Mouse (Mus musculus): ENCODE data around the gene Dvl3.

Dvl3 gene

DNA sequence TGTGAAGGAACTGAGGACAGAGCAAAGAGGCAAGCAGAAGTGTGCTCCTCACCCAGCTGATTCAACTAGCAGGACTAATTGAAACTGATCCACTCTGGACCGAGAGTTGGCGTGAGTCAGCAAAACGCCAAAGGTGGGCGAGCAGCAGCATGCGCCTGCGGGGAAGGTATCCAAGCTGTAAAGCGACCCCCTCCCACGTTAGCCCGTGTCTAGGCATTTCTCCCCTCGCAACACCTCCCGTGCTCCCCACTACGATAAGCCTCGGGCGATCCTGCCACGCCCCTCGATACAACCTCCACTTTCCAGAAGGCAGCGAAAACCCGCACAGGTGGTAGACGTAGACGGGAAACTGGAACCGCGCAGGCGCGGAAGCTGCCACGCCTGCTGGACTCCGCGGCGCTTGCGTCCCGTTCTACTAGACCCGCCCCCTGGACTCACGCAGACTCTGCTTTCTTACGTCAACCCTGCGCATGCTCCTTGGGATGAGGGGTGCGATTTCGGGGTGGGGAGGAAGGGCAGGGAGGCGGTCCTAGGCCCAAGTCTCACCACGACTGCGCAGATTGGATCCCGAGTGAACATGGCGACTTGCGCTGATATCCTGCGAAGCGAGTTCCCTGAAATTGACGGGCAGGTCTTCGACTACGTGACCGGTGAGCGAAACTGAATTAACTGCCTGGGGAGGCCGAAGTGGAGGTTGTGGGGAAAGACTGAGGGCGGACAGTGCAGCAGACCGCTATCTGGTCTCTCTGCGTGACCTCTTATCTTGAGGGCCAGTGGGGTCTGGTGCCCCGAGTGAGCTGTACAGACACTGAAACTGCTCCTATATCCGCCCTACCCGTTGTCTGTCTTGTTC, 31.5 kb downstream of the Dvl3 start, which contains the start of gene Abcf3:
Abcf3 (plus strand) TSS at position 482 of the 853 bp plus-strand sequence.
- peak; percentile 98 for DNase-seq

DNA sequence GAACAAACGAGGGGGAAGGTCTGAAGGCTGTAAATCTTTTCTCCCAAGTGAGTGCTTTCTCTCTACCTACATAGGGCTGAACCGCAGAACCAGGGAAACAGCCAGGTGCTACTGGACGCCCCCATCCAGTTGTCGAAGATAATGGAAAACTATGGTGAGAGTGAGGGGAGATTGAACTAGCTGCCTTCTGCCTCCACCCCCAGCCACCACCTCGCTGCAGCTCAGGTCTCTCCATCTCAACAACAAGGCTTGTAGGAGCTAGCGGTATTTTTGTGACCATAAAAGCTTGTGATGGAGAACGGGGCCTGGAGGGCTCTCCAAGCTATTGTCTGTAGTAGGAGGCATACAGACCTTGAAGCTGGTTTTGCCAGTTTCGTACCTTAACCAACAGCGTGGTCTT, 32.4 kb downstream of the Dvl3 start:
- DNase-seq = no peak

DNA sequence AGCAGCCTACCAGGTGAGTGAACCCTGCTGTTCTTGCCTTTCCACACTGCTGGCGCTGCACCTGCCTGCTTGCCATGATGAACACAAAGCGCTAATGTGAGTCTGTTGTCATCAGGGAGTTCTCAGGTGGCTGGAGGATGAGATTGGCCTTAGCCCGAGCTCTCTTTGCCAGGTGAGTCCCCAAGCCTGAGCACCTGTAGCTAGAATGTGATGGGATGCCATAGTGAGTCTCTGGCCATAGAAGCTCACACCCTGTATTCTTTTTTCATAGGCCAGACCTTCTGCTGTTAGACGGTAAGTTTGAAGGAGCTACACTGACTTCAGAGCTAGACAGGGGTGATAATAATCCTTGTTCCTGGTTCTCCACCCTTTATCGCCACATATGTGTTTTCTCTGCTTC, 34.9 kb downstream of the Dvl3 start:
- DNase-seq = no peak

DNA sequence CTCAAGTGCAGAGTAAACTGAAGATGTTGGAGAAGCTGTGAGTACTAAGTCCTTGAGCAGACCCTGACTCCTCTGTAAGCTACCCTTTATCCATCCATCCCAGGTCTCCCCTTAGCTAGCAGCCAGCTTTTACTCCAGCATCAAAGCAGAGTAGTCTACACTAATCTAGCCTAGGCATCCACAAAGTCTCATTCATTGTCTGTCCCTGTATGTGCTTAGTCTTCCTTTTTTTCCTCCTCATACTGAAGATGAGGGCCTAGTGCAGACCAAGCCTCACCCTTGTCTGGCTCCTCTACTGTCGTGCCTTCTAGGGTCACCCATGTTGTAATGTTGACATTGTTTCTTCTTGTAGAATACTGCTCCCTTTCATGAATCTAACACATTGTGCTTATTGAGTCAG, 35.8 kb downstream of the Dvl3 start:
- no peak for DNase-seq

DNA sequence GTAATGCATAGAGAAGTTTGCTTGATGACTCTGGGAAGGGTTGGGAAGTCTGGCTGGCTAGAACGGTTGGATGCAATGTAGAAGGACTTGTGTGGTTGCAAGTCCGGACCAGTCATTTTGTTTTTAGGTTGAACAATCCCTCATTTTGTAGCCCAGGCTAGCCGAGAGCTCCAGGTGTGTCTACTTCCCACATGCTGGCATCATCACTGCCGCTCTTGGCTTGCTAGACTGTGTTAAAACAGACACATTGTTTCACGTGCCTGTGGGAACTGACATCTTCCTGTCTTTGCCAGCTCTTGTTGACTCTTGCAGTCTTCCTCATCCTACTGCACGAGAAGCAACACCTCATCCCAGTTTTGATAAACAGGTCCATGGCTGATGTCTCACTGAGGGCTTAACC, 38.2 kb downstream of the Dvl3 start:
- DNase-seq = no peak

DNA sequence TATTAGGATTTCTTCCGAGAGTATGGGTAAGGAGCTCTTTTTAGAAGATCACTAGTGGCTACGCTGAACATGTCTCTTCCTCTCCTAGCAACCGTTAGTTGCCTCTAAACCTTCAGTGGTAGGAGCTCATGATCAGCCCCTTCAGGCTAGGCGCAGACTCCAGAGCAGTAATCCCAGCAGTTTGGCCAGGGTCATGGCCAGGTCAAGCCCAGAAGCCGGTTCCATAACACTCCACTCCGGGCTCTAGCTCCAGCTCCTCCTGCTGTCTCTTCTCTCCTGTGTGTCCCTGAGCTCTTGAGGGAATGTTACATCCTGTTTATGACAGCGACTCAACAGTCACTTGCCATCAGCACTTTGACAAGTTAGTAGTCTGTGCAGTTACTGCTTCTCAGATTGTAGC, 40.6 kb downstream of the Dvl3 start:
- DNase-seq = no peak

DNA sequence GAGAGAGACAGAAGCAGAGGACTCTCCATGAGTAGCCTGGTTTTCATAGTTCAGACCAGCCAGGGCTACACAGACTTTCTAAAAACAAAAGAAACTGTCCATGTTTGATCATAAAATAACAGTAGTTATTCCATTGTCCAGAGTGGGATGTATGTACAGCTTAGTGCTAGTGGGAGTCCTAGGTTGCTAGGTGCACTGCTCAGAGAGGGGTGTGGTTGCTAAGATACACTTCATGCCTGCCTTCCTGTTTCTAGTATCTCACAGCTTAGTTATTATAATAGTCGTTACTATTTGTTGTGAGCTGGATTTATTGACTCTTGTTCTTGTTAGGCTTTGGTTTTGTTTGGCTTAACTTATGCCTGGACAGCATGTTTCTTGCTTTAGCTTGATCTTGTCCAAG, 48.3 kb downstream of the Dvl3 start:
- DNase-seq = no peak

All from lung, postnatal 14 days (tissue).